Mouse (Mus musculus): ENCODE data around the gene U2af1.
"Not testable (repeated sequence)": the region's sequence is repeated elsewhere in the genome, so short reads cannot be mapped to it uniquely, and the experiment has no call there.

GRCm38 (mm10) chr17:31609173-31609572, 49.5 kb downstream of the U2af1 start:
- TF ChIP-seq CTCF (IDR thresholded peaks at IDR 0.05; ENCODE audit: low read depth, low read length); POLR2AphosphoS5 (IDR thresholded peaks at IDR 0.05; ENCODE audit: insufficient replicate concordance, low read depth, low read length); TAL1 (conservative IDR thresholded peaks at IDR 0.05; ENCODE audit: low read depth, low read length); GATA1 (IDR thresholded peaks at IDR 0.05; ENCODE audit: borderline replicate concordance, low read length); GATA2 (IDR thresholded peaks at IDR 0.05; ENCODE audit: borderline replicate concordance, low read depth, low read length): not testable (repeated sequence)
